Mouse (Mus musculus): ENCODE measurements around the gene Ttc7b.

GRCm38 (mm10) chr12:100331806-100332205, 188.8 kb downstream of the Ttc7b start:
- no peak for TF ChIP-seq POLR2A (IDR thresholded peaks at IDR 0.05; ENCODE audit: borderline replicate concordance, extremely low read depth, low read depth, low read length)
- no peak for TF ChIP-seq CTCF (IDR thresholded peaks at IDR 0.05; ENCODE audit: insufficient read depth, low read length)
